Mouse (Mus musculus): ENCODE data around the gene Sh2d5. TPM values are rescaled to one million over a fixed set of nuclear protein-coding genes. Genes with fewer than 3 reads are reported as not detected.

Sh2d5 gene
- polyA plus RNA-seq, 1 experiment = 0.41 TPM

DNA sequence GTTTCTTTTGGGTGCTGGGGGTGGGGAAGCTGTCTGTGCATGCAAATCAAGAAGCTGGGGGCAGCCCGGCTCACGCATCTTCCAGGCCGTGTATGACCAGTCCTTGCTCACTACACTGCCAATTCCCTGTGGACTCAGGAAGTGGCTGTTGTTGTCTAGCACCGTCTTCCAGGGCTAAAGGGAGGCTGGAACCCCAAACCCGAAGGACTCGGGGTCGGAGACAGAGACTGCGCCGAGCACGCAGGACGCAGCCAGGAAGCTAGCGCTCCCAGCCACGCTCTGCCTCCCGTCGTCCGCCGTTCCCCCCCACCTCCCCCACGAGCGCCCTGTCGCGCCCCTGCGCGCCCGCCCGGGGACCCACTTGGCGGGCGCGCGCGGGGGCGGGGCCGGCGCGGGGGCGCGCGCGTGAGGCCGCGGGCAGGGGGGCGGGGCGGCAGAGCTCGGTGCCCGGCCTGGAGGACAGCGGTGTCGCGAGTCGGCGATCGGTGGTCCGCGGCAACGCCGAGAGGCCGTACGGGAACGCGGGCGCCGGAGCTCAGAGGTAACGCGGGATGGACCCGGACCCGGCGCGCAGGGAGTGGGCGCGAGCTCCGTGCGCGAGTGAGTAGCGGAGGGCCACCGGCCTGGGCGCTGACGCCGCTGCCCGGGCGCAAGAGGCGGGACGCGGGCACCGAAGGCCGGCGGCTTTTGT is 33.9 kb upstream of the Sh2d5 start, which contains the start of gene Hp1bp3:
Hp1bp3 (plus strand) TSS at position 97 of the 691 bp plus-strand sequence.
- peak; percentile 61 for TF ChIP-seq POLR2A (IDR thresholded peaks at IDR 0.05; ENCODE audit: low read depth, low read length)
- no peak for TF ChIP-seq CTCF (IDR thresholded peaks at IDR 0.05; ENCODE audit: extremely low read depth, insufficient read length, insufficient replicate concordance, low read depth, low read length)
- peak within 1 kb of the TSS; percentile 95 for H3K4me3 ChIP-seq (ENCODE audit: low read depth, low read length)
- H3K4me1 ChIP-seq (ENCODE audit: control insufficient read depth, insufficient read depth, insufficient read length, low read length) = peaks cover 8% of the 10 kb centered on the region
- H3K27ac ChIP-seq (ENCODE audit: insufficient read depth, low read depth, low read length) = peak within 1 kb of the TSS; percentile 93
- no peaks in the 10 kb centered on the region for H3K27me3 ChIP-seq (ENCODE audit: control insufficient read depth, insufficient read depth, low read length)
- no peaks in the 10 kb centered on the region for H3K36me3 ChIP-seq (ENCODE audit: control insufficient read depth, insufficient read depth, low read length)
- WGBS = 1% methylated on average over 84 of the region's 84 CpGs

DNA sequence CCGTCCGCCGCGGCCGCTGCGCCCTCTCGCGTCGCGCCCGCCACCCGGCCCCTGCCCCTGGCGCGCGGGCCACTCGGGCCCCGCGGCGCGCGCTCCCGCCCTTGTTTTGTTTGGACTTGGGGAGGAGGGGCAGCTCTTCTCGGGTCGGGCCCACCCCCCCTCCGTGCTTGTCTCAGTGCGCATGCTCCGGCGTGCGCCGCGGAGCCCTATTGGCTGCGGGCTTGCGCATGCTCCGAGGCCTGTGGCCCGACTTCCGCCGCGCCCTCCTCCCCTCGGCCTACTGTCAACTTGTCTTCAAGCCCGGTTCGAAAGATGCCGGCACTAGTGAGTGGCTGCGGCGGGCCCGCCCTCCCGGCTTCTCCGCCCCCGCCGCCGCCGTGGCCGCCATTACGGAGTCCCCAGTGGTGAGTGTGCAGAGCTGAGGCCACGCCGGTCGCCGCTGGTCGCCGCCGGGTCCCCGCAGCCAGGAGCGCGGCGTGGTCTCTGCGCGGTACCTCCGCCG is 33.3 kb upstream of the Sh2d5 start:
- TF ChIP-seq POLR2A (IDR thresholded peaks at IDR 0.05; ENCODE audit: low read depth, low read length) (no peak; the same call in 1 of the 2 replicates), CTCF (IDR thresholded peaks at IDR 0.05; ENCODE audit: extremely low read depth, insufficient read length, insufficient replicate concordance, low read depth, low read length) (no peak)
- under 1% methylated on average over 68 of the region's 68 CpGs for WGBS
- Histone ChIP-seq H3K4me1 (ENCODE audit: control insufficient read depth, insufficient read depth, insufficient read length, low read length) (peaks cover 8% of the 10 kb centered on the region), H3K36me3 (ENCODE audit: control insufficient read depth, insufficient read depth, low read length) (peaks cover under 1% of the 10 kb centered on the region), H3K27me3 (ENCODE audit: control insufficient read depth, insufficient read depth, low read length) (no peaks in the 10 kb centered on the region), H3K27ac (ENCODE audit: insufficient read depth, low read depth, low read length) (peak overlapping the region; percentile 93), H3K4me3 (ENCODE audit: low read depth, low read length) (peak overlapping the region; percentile 95)

DNA sequence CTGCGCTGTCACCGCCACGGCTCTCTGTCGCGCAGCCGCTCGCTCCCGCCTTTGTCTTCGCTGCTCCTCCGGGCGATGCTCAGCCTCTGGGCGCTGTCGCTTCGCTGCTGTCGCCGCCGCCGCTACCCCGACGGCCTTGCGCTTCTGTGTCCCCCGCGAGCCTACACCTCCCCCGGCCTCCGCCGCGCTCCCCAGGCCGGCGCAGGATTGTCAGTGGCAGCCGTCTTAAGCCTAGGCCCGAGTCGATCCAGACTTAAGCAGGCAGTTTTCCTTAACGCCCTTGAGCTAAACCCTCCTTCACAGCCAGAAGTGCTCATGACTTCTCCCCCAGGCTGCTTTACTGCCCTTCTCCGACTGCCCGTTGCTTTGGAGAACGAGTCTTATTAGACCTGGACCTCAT is 32.8 kb upstream of the Sh2d5 start:
- Histone ChIP-seq H3K36me3 (ENCODE audit: control insufficient read depth, insufficient read depth, low read length) (peaks cover 5% of the 10 kb centered on the region), H3K4me3 (ENCODE audit: low read depth, low read length) (peak overlapping the region; percentile 95), H3K27ac (ENCODE audit: insufficient read depth, low read depth, low read length) (peak overlapping the region; percentile 85), H3K27me3 (ENCODE audit: control insufficient read depth, insufficient read depth, low read length) (no peaks in the 10 kb centered on the region), H3K4me1 (ENCODE audit: control insufficient read depth, insufficient read depth, insufficient read length, low read length) (peaks cover 8% of the 10 kb centered on the region)
- under 1% methylated on average over 36 of the region's 36 CpGs for WGBS
- TF ChIP-seq CTCF (IDR thresholded peaks at IDR 0.05; ENCODE audit: extremely low read depth, insufficient read length, insufficient replicate concordance, low read depth, low read length) (no peak), POLR2A (IDR thresholded peaks at IDR 0.05; ENCODE audit: low read depth, low read length) (no peak)

DNA sequence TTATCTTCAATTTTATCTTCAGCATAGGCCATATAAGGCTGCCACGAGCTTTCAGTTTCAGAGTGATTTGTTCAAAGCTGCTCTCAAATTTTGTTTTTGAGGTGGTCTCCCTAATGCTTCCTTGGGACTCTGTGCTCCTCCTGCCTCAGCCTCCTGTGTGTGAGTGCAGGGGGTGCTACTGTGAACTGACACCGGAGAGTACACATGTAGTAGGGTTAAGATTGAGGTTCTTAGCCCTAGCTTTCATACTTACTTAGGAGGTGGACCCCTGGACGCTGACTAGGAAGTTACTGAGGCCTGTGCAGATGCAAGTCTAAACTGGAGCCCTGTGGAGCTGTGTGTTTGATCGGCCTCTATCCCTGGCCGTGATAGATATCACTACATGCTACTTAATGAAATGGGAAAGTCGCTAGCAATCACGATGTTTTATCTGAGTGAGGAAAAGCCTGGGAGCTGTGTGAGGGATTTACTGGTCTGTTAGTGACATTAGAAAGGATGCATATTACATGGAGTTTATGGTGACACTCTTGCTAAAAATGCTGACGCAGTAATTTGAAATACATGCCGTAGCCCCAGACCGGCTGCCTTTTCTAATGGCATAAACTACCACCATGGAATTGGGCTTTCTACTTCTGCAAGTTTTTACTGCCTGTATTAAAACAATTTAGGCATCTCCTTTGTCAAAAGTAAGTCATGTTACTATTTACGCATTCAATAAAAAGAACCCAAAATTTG is 32.1 kb upstream of the Sh2d5 start:
- peaks cover 8% of the 10 kb centered on the region for H3K4me1 ChIP-seq (ENCODE audit: control insufficient read depth, insufficient read depth, insufficient read length, low read length)
- H3K27me3 ChIP-seq (ENCODE audit: control insufficient read depth, insufficient read depth, low read length) = no peaks in the 10 kb centered on the region
- no peak overlapping the region for H3K27ac ChIP-seq (ENCODE audit: insufficient read depth, low read depth, low read length)
- 39% methylated on average over 11 of the region's 11 CpGs for WGBS
- peaks cover 12% of the 10 kb centered on the region for H3K36me3 ChIP-seq (ENCODE audit: control insufficient read depth, insufficient read depth, low read length)
- TF ChIP-seq POLR2A (IDR thresholded peaks at IDR 0.05; ENCODE audit: low read depth, low read length) (no peak), CTCF (IDR thresholded peaks at IDR 0.05; ENCODE audit: extremely low read depth, insufficient read length, insufficient replicate concordance, low read depth, low read length) (no peak)
- peak overlapping the region; percentile 95 for H3K4me3 ChIP-seq (ENCODE audit: low read depth, low read length)

DNA sequence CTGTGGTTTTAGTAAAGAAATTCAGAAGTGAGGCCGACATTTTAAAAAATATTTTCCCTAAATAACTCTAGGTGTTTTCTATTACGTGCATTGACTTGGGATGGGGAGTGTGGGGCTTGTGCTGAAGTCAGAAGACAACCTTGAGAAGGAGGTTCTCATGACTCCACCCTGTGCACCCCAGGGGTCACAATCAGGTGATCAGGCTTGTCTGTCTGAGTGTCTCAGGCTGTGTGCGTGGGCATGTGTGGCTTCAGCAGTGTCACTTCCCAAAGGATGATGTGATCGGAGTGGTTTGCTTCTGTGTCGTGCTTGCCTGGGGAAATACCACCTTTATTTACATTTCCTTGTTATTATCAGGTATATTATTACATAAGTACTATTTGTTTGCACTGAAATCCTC is 30.9 kb upstream of the Sh2d5 start:
- H3K36me3 ChIP-seq (ENCODE audit: control insufficient read depth, insufficient read depth, low read length) = peaks cover 24% of the 10 kb centered on the region
- TF ChIP-seq POLR2A (IDR thresholded peaks at IDR 0.05; ENCODE audit: low read depth, low read length) (no peak), CTCF (IDR thresholded peaks at IDR 0.05; ENCODE audit: extremely low read depth, insufficient read length, insufficient replicate concordance, low read depth, low read length) (no peak)
- no peak overlapping the region for H3K27ac ChIP-seq (ENCODE audit: insufficient read depth, low read depth, low read length)
- no peaks in the 10 kb centered on the region for H3K27me3 ChIP-seq (ENCODE audit: control insufficient read depth, insufficient read depth, low read length)
- H3K4me1 ChIP-seq (ENCODE audit: control insufficient read depth, insufficient read depth, insufficient read length, low read length) = peaks cover 8% of the 10 kb centered on the region
- no peak overlapping the region for H3K4me3 ChIP-seq (ENCODE audit: low read depth, low read length)
- WGBS = 54% methylated on average over 5 of the region's 5 CpGs

DNA sequence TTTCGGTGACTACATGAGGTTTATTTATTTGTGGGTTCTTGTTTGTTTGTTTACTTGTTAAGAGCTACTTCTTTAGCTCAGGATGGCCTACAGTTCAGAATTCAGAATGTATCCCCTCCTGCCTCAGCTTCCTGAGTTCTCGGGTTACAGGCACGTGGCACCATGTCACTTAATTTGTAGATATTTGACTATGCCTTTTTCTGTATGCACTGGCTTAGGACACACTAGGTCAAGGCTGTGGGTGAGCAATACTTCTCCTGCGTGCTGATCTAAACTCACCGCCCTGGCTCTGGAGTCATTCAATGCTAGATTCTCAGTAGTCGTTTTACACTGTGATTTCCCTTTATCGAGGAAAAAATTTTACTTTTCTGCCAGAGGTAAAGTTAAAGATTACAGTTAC is 29.4 kb upstream of the Sh2d5 start:
- Histone ChIP-seq H3K4me1 (ENCODE audit: control insufficient read depth, insufficient read depth, insufficient read length, low read length) (peaks cover 8% of the 10 kb centered on the region), H3K4me3 (ENCODE audit: low read depth, low read length) (no peak overlapping the region), H3K27me3 (ENCODE audit: control insufficient read depth, insufficient read depth, low read length) (no peaks in the 10 kb centered on the region), H3K36me3 (ENCODE audit: control insufficient read depth, insufficient read depth, low read length) (peaks cover 31% of the 10 kb centered on the region), H3K27ac (ENCODE audit: insufficient read depth, low read depth, low read length) (no peak overlapping the region)
- 76% methylated on average over 7 of the region's 7 CpGs for WGBS
- TF ChIP-seq CTCF (IDR thresholded peaks at IDR 0.05; ENCODE audit: extremely low read depth, insufficient read length, insufficient replicate concordance, low read depth, low read length) = no peak
- TF ChIP-seq POLR2A (IDR thresholded peaks at IDR 0.05; ENCODE audit: low read depth, low read length) = no peak

DNA sequence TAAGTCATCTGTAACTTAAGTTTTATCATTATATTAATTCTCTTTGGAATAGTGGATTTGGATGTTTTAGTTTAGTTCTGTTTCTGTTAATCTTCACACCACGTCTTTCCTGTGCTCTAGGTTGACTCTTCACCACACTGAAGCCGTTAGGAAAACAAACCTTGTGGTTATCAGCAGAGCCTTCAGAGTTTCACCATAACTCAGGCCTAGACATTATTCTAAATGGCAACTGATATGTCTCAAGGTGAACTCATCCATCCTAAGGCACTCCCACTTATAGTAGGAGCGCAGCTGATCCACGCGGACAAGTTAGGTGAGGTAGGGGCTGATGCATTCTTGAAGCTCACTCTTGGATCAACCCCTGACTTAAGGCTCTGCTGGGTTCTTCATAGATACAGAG is 28.8 kb upstream of the Sh2d5 start:
- no peak overlapping the region for H3K27ac ChIP-seq (ENCODE audit: insufficient read depth, low read depth, low read length)
- H3K36me3 ChIP-seq (ENCODE audit: control insufficient read depth, insufficient read depth, low read length) = peaks cover 37% of the 10 kb centered on the region
- H3K4me3 ChIP-seq (ENCODE audit: low read depth, low read length) = no peak overlapping the region
- 80% methylated on average over 5 of the region's 5 CpGs for WGBS
- H3K27me3 ChIP-seq (ENCODE audit: control insufficient read depth, insufficient read depth, low read length) = no peaks in the 10 kb centered on the region
- TF ChIP-seq POLR2A (IDR thresholded peaks at IDR 0.05; ENCODE audit: low read depth, low read length) (no peak), CTCF (IDR thresholded peaks at IDR 0.05; ENCODE audit: extremely low read depth, insufficient read length, insufficient replicate concordance, low read depth, low read length) (no peak)
- H3K4me1 ChIP-seq (ENCODE audit: control insufficient read depth, insufficient read depth, insufficient read length, low read length) = peaks cover 8% of the 10 kb centered on the region
